Mouse (Mus musculus) heart, postnatal 4 days (tissue): Measurements from ENCODE around the gene Kcnma1. TPM values are rescaled to one million over a fixed set of nuclear protein-coding genes. Genes with fewer than 3 reads are reported as not detected.

Experiments
- DNase-seq: peaks from one replicate; pipeline ENCODE4 v3.0.0; 2021
- total RNA-seq, 2 experiments: library from RNA; stranded (reverse); gene quantifications; 2 replicates each; pipeline ENCODE4 v1.2.3; 2021

The Kcnma1 gene
- total RNA-seq, 2 experiments from 2014 or later: 0.43 to 0.48 TPM

DNA sequence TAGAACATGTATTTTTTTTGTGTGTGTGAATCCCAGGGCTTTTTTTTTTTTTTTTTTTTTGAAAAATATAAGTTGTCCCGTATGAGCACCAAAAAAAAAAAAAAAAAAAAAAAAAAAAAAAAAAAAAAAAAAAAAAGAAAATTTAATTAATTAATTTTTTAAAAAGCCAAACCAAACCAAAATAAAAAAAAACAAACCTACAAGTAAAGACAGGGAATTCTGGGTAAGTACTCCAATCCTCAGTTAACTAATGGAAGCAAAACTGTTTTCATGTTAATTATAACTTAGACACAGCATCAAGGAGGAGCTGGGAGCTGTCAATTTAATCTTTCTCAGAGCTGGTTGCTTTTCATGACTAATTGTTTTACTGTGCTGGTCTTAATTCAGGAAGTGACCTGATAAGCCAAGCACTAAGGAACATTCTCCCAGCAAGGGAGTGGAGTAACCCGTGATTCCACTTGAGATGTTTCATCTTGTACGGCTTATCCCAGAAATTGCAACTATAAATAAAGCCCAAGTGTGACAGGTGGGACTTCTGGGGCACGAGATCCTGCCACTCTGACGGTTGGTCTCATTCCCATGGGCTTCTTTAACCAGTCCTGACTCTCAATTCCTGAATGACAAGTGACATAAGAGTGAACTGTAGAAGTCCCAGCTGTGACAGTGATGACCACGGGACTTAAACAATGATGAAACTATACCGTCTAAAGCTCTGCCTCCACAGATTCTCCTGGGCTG lies 424.4 kb downstream of the Kcnma1 start:
- no peak for DNase-seq

DNA sequence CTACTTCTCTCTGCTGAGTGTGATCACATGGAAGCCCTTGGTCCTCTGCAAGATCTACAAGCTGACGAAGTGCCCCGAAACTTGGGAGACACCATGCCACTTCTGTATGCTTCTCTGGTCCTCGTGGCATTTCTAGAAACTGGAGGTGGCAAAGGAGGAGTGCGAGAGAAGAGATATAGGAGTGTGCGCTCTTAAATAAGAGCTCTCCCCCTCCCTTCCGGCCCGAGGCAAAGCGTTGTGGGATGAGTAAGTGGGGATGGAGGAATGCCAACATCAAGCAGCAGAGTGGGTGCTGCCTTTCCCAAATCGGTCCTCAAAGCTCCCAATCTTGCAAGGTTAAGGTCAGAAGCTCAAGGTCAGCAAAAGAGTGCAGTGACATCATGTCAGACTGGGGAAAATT lies 426.8 kb downstream of the Kcnma1 start:
- DNase-seq: no peak

DNA sequence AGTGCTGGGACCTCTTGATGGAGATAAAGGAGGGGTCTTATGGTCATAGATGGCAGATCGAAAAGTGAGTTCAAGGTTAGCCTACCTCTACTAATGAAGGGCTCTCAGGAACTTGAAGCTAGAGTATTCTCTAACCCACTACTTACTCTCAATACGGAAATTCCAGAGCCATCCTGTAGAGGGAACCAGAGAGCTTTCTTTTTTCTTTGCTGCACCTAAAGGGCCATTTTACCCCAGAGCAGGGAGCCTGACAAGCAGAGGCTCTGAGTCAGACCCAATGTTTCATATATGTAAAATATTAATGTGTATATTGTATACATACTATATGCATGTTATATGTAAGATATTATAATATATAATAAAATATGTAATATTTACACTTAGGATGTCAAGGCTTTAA lies 431.1 kb downstream of the Kcnma1 start:
- DNase-seq: peak; percentile 73

DNA sequence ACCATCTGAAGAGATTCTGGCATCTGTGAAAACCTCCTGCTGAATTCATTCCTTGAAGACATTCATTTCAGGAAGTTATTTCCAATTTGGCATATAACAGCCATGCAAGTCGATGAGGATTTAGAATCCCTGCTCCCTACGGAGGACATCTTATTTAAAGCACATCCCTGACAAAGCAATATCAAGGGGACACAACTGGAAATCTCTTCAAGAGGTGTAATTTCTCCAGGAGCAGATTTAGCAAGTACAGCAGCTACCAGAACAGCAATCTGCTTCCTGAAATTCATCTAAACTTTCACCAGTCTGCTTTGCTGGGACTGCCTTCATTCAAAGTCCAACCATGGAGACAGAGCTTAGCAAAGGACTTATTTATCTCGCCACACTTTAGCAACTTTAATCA lies 433.0 kb downstream of the Kcnma1 start:
- DNase-seq: no peak

DNA sequence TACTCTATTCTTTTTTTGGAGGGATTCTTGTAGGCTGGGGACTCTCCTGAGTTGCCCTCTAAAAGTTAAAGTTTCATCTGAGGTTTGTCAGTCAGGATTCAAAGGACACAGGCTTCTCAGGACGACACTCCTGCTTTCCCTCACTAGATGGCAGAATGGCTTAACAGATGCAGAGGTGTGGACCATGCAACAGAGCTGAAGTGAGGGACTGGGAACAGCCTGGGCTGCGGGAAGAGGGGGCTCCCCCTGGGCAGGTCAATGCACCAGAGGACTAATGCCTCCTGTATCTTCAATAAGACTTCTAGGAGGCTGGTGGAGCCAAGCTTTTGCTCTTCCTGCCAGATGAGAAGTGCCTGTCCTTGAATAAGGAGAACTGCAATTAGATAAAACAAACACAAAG lies 438.3 kb downstream of the Kcnma1 start:
- DNase-seq: peak; percentile 24

DNA sequence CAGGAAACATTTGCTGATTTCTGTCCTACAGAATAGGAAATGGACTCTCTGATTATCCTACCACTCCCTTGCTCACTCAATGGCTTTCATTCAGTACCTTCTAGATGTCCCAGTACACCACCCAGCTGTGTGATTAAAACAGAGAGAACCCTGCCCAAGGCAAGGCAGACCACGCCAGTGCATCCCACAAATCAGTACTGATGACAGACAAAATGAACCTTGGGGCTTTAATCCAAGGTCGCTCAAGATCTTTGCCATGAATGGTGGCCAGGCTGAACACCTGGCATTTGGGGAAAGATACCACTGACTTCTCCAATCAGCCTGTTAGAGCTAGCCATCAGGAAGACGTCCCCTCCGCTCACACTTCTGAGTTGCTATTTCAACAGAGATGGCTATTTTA lies 440.2 kb downstream of the Kcnma1 start:
- DNase-seq: no peak

DNA sequence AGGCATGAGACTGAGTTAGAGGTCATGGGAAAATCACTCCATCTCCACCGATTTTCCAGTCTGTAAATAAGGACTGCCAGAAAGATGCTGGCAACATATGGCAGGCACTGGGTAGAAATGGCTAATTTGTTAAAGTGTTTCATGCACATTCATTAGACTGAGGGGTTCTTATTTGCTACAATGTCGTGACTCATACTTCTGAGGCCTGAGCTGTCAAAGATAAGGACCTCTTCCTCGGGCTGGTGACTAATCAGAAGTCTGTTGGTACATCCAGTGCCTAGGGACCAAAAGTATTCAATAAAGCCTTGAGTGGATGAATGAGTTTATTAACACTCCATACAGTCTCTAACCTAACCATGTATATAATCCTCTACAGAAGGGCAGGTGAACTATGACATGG lies 440.9 kb downstream of the Kcnma1 start:
- no peak for DNase-seq

DNA sequence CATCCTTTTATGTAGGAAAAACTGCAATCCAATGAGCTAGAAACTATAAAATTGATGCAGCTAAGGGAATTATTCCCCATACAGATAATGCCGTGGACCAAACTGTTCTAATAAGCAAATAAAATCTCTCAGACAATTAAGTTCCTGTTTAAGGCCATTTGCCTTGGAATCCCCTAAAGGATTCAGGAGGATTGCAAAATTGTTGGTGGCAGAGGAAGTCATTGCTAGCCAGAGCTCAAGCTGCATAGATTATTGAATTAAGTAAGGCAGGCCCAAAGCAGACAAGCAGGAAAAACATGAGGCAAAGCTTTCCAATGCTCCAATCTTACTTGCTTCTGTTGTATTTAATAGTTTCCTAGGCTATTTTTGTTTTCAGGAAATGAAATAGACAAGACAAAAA lies 441.5 kb downstream of the Kcnma1 start:
- DNase-seq: no peak

DNA sequence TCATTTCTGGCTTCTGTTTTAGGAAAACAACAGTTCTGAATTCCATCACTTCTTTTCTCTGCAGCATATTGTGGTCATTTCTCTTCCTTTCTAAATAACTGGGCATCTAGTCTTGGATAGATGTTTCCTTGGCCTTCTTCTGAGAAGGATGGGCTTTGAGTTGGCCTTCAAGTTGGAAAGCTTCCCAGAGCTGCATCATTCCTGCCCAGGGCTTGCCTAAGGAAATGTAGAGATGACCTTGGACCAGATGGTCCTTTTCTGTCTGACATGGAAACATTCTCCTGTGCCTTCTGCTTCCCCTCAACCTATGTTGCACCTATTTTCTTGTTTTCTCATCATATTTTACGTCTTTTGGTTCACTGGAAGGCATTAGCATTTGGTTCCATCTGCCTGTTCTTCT lies 444.0 kb downstream of the Kcnma1 start:
- DNase-seq: no peak

DNA sequence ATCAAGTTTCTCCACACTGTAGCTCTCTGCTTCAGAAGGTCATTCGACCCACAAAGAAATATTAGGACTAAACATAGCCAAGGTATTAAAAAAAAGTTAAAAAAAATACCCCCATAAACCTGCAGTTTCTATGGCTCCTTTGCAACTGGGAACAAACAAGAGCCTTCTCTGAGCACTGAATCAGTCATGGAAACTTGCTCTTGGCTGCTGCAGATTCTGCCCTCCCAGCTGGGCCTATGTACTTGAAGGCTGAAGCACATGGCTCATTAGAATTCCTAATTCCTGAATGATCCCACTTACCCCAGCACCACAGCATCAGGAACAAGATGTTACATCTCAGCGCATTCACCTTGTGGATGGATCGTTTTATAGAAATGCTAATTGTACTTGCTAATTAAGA lies 448.4 kb downstream of the Kcnma1 start:
- DNase-seq: no peak

DNA sequence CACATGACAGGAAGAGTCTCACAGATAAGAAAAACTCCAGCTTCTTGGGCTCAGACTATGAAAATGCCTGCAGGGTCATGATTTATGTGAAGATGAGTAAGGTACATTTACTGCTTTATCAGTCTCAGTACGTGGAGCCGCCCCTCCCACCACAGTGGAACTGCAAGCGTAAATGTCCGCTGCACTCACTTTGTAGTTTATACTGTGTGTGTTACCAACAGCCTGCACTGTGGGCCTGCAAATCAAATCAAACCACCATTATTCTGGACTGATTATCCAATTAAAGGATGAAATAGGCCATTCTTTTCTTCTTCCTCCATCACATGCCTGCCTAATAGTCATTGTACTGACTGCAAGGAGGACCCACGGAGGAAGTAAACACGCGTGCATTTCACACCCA lies 449.8 kb downstream of the Kcnma1 start:
- DNase-seq: no peak

DNA sequence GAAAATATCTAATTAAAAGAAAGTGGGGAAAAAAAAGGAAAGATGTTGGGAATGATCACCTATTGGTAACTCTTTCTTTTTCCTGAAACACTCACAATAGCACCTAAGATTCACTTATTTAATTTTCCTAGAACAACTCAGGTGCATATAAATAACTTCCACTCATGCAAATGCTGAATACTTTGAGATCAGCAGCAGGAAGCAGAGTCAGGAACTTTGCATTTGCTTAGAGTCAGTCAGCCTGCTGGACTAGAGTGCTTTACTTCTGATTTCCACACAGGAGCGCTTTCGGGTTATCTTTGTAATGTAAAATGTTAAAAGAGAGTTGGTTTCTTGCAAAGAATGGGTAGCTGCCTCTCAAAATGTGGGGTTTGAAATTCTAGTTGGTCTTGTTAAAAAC lies 451.1 kb downstream of the Kcnma1 start:
- no peak for DNase-seq

DNA sequence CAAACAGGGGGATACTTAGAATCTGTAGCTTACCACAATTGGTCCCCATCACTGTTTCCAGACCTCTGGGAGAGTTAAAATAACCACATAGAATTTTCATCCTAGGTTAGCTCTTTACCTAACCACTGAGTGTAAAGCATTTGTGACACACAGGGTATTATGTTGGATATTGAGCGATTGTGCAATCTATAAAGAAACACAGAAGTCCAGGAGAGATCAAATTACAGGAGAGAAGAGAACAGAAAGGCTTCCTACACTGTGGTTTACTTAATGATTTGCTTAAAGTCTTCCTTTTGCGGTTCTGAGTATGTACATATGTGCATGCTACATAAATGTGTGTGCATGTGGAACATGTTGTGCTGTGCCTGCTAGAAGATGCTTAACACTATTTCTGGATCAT lies 458.6 kb downstream of the Kcnma1 start:
- DNase-seq: no peak

DNA sequence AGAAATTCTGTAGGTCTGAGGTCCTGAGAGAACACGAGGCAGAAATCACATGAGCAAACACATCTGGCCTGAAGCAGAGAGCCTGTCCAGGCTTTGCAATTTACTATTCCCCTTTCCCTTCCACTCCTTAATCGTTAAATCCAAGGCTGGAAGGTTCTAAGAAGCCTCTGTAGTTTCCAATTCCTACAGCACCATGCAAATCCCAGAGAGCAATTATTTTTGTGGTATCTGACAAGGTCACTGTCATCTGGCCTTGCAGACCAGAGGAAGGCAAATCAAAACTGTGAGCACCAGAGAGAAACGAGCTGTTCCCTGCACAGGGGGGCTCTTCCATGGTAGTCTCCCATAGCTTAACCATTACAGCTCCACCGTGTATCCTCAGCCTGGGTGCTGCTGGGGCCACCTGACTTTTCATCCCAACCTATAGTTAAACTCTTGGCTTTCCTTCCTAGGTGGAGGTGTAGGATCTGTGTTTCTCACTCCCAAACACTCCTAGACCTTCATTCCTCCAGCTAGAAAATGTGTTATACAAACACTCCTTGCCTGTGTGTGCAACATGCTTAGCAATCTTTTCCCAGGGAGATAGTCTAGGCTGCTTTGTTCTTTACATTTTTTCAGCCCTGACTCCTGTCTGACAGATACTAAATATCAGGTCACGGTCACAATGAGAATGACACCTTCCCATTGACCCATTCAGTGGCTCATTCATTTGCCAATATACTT lies 461.9 kb downstream of the Kcnma1 start:
- DNase-seq: no peak

DNA sequence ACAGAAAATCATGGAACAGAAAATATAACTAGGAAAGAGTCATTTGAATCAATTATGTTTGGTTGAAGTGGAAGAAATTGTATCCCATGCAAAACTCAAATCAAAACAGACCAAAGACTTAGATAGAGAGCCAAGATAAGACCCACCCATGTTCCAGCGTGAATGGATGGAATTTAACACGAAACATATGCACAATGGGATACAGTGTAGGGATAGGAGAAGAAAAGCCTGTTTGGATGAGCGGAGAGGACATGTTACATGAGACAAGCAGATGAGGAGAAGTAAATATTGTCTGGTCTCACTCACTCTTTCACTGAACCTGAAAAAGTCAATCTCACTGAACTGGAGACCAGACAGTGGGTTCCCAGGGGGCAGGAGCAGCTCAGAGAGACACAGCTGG lies 463.8 kb downstream of the Kcnma1 start:
- DNase-seq: no peak

DNA sequence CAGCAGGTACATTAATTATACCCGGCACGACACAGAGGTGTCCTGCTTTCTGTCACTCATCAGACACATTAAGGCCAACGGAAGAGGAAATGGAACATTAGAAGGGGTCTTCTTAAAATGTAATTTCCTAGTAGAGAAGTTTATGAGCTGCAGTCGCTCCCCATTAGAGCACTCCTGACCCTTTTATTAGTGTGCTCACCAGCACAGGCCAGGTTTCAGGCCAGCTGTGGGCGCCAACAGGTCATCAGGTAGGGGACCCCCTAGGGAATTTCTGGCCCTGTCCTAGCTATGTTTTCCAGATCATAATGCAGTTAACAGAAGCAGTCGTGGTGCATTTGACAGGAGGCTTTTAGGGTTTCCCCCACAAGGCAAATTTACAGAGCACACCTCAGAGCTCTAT lies 472.2 kb downstream of the Kcnma1 start:
- no peak for DNase-seq

DNA sequence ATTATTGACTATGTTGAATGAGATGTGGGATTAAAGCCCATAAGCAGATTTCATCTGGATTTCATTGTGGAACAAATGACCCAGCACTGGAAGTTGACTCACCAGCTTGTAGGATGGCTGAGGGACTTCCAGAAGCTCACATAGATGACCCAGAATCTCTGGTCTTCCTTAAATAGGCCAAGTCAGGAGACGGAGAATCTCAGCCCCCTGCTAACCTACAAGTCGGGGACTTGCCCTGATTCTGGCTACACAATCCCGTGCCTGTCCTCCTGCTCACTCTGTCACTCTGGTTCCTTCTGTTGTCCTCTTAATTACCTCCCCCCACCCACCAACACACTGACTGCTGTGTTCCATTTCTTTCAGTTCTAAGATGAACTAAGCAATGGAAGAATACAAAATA lies 474.7 kb downstream of the Kcnma1 start:
- DNase-seq: no peak

DNA sequence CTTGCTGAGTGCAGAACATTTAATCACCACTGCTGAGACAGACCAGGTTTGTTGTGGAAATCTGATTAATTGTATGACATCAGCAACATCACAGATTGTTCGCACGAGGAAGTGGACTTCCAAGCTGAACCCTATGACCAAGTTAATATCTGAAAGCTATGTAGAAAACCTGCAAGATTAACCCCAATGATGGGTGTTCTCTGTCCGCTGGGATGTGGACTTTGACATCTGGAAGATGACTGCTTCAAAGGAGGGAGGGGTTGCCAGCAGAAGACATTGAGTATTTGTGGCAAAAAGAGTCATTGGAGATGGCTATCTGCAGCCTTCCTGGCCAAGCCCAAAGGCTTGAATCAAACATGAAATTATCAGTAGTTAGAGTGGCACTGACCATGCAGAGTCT lies 480.9 kb downstream of the Kcnma1 start:
- no peak for DNase-seq

DNA sequence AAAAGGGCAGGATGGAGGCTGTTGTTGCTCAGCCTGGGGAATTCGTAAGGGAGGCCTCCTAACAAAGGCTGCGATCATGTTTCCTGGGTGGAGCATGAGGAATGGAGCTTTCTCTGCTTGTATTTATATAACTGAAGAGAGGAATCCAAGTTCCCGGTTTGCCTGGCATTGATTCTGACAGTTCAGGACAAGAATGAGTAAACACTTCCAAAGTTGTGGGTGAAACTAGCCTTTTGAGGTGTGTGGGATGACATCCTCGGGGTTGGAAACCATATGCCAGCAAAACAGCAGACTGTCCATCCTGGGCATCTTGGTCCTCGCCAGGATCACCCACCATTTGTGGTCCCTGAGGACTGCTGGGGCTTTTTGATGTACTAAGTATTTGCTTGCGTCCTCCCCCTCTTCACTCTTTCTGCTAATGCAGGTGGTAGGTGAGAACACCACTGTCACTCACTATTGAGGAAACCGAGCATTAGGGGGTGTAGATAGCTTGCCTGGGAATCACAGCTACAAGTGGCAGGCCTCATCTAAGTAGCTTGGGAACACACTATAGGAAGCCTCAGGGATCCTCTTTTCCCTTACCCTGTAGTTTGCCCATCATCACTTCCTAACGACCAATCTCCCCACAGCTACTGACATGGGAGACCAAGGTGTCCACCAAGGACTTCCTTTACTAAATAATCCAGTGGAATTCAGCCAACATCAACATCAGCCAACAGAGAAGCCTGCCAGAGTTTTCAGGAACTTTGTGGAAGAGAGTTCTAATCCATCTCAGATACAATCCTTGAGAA lies 482.4 kb downstream of the Kcnma1 start:
- DNase-seq: no peak

DNA sequence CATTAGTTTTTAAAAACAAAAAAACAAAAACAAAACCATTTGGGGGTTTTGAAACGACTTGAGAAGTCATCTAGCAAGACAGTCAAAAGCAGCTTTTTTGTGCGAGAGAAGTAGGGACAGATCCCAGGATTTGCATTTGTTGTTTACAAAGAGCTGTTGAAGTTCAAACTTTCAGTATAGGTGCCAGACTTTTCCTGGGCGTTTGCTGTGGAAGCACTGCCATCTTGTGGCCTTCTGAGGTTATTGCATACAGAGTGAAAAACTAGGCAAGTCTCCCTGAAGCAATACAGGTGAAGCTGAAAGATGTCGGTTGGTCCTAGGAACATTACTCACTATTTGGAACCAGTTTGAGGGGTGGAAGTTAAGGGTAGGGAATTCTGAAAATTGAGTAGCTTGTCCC lies 484.6 kb downstream of the Kcnma1 start:
- DNase-seq: peak; percentile 67

DNA sequence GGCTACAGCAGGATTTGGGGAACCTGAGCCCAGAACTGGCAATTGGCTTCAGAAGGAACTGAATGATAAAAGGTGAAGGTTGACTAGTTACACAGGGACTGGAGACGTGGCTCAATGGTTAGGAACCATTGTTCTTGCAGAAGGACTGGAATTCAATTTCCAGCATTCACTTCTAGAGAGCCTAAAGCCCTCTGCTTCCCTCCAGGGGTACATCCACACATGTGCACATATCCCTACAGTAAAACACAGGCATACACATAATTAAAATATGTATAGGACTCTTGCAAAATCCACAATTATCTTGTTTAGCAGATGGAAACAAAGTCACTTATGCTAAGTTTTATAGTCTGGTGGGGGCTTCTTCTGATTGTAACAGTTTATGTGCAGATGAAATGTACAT lies 485.1 kb downstream of the Kcnma1 start:
- no peak for DNase-seq

DNA sequence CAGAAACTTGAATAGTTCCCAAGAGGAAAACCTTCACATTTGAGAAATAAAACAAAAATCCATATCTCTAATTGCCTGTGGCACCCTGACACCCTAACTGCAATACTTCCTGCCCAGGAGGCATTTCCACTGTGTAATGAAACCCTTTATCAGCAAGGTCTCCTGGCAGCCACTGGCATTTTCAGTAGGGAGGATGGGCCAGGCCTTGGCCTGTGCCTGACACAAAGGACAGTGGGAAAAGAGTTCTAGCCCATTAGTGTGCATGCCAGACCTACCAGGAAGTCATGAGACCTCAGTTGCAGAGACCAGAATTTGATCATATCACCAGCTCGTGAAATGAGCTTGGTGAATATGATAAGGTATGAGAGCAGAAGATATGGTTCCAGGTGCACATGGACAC lies 488.4 kb downstream of the Kcnma1 start:
- DNase-seq: no peak

DNA sequence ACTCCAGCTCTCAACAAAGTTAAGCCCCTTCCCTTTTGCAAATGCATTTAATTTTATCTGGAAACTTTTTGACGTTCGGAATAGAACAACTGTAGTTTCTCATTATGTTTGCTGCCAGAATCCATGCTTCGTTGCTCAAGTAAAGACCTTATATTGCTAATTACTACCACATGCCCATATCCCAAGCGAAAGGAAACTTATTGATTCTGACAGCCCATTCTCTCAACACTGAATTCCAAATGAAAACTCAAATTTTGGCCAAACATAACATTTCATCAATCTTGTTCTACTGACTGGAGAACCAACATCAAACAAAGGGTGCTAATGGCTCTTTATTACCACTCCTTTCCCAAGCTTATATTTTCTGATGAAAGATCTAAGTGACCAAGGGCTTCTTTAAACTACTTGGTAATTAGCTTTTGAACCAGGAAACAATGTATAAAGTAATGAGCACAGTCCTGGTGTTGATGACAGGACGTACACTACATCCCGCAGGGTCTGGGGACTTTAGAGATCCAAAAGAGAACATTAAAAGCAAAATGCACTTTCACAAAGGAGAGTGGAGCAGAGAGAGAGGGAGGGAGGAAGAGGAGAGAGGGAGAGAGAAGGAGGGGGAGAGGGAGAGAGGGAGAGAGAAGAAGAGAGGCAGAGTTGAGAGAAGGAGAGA lies 490.3 kb downstream of the Kcnma1 start:
- no peak for DNase-seq
